25 mouse cellular contexts compared by ENCODE assay signal in genomic region chr7:73704305-73704704, GRCm38 (mm10).
"Had no signal": no experiment of that assay in that cellular context is flagged by ENCODE, and none has a peak within 500 bp of the region (broad histone marks: within the 10 kb centered on the region; RNA-seq: fewer than 3 reads in every experiment).

No protein-coding gene starts in this region.

- H3K9me3 ChIP-seq: hindbrain, embryonic 10.5 days; hindbrain, embryonic 12.5 days; intestine, embryonic 15.5 days; limb, embryonic 10.5 days; limb, embryonic 12.5 days; liver, embryonic 12.5 days had no signal

- H3K9ac ChIP-seq: hindbrain, embryonic 12.5 days; hindbrain, embryonic 14.5 days; intestine, embryonic 15.5 days; limb, embryonic 12.5 days; liver, embryonic 12.5 days; liver, embryonic 14.5 days had no signal

- H3K27ac ChIP-seq: heart, adult 2 months; hindbrain, embryonic 10.5 days; hindbrain, embryonic 12.5 days; hindbrain, embryonic 14.5 days; intestine, embryonic 15.5 days; layer of hippocampus, adult 2 months; limb, embryonic 10.5 days; limb, embryonic 12.5 days; liver, embryonic 12.5 days; liver, embryonic 14.5 days had no signal

- ATAC-seq: hindbrain, embryonic 16.5 days; intestine, embryonic 15.5 days; intestine, postnatal 0 days; liver, embryonic 12.5 days had no signal

- DNase-seq: gastrocnemius, postnatal 14 days; gastrocnemius, postnatal 36 days; heart, adult 2 months; heart, postnatal 10 days; heart, postnatal 4 days; kidney, adult 18-20 months; kidney, adult 8-10 months; kidney, postnatal 10 days; kidney, postnatal 25 days; kidney, postnatal 4 days; layer of hippocampus, adult 9-11 months; layer of hippocampus, postnatal 36 days; liver had no signal

- H3K36me3 ChIP-seq: hindbrain, embryonic 10.5 days; hindbrain, embryonic 12.5 days; intestine, embryonic 15.5 days; limb, embryonic 10.5 days; limb, embryonic 12.5 days; liver, embryonic 12.5 days had no signal

- H3K4me2 ChIP-seq: heart, embryonic 11.5 days; hindbrain, embryonic 12.5 days; hindbrain, embryonic 14.5 days; intestine, embryonic 15.5 days; limb, embryonic 12.5 days; liver, embryonic 12.5 days had no signal

- H3K4me1 ChIP-seq: hindbrain, embryonic 10.5 days; hindbrain, embryonic 12.5 days; intestine, embryonic 15.5 days; limb, embryonic 10.5 days; limb, embryonic 12.5 days; liver, embryonic 12.5 days had no signal

- H3K4me3 ChIP-seq: heart, adult 2 months; hindbrain, embryonic 10.5 days; hindbrain, embryonic 12.5 days; intestine, embryonic 15.5 days; layer of hippocampus, adult 2 months; limb, embryonic 10.5 days; limb, embryonic 12.5 days; liver, embryonic 12.5 days had no signal

- H3K27me3 ChIP-seq: hindbrain, embryonic 12.5 days; intestine, embryonic 15.5 days; limb, embryonic 12.5 days; liver, embryonic 12.5 days had no signal
